Mouse (Mus musculus): ENCODE measurements around the gene Mcoln3.

The Mcoln3 gene

GRCm38 (mm10) chr3:146180341-146180740 is 63.1 kb downstream of the Mcoln3 start:
- no peak for TF ChIP-seq GATA4 (IDR thresholded peaks at IDR 0.05; ENCODE audit: insufficient replicate concordance, low read length)

DNA sequence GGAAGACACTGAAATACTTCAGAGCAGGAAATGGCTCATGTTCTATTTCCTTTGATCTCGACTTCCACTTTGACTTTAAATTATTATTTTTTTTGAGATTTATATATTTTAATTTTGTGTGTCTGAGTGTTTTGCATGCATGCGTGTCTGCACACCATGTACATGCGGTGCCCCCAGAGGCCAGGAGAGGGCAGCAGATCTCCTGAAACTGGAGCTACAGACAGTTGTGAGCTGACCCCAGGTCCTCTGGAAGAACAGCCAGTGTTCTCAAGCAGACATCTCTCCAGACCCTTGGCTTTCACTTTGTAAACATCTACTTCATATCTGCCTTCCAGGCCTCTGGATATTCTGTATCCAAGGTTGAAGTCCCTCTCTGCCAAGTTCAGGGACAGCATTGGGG is 63.7 kb downstream of the Mcoln3 start:
- no peak for TF ChIP-seq GATA4 (IDR thresholded peaks at IDR 0.05; ENCODE audit: insufficient replicate concordance, low read length)

- no peak for TF ChIP-seq GATA4 (IDR thresholded peaks at IDR 0.05; ENCODE audit: insufficient replicate concordance, low read length)
Observed at GRCm38 (mm10) chr3:146184992-146185657, 67.9 kb downstream of the Mcoln3 start.

GRCm38 (mm10) chr3:146186033-146186432 is 68.8 kb downstream of the Mcoln3 start:
- no peak for TF ChIP-seq GATA4 (IDR thresholded peaks at IDR 0.05; ENCODE audit: insufficient replicate concordance, low read length)

DNA sequence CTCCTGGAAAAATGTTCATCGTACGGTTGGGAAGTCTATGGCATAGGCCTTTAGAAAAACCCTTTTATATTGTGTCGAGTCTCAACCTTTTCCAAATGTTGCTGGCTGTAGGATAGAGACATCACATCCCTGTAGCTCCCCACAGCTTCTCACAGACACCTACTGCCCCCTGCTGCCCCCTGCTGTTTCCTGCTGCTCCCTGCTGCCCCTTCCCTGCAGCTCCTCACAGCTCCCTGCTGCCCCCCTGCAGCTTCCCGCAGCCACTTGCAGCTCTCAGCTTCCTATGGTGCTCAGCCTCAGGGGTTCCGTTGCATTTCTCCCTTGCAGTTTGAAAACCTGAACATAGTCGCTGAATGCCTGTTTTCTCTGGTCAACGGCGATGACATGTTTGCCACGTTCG is 72.7 kb downstream of the Mcoln3 start:
- no peak for TF ChIP-seq GATA4 (IDR thresholded peaks at IDR 0.05; ENCODE audit: insufficient replicate concordance, low read length)

Data from liver, adult (tissue).